Mouse (Mus musculus) liver, postnatal 0 days (tissue): ENCODE measurements around the gene Fbxw21. TPM values are rescaled to one million over a fixed set of nuclear protein-coding genes. Genes with fewer than 3 reads are reported as not detected.

Experiments
- ATAC-seq: fragments of 200-750 bp; cut with Nextera tagmentation; 2 replicates; pipeline ENCODE4 v1.8.0; 2017; ENCODE audit warnings: mild to moderate bottlenecking, moderate library complexity
- DNase-seq: peaks from one replicate; pipeline ENCODE4 v3.0.0-alpha.2; 2016
- H3K27ac ChIP-seq: fragments of 300-500 bp; sonication (generic); 2 replicates; pipeline ENCODE4 v1.5.1; 2014; ENCODE audit warnings: antibody characterized with exemption, moderate library complexity, mild to moderate bottlenecking, low read depth
- H3K27me3 ChIP-seq: fragments of 300-500 bp; sonication (generic); 2 replicates; pipeline ENCODE4 v1.6.1; 2014; ENCODE audit warnings: low read length, control low read depth, mixed read lengths; ENCODE audit not compliant: insufficient read depth
- H3K36me3 ChIP-seq: fragments of 300-500 bp; sonication (generic); replicated peaks from 2 replicates; pipeline ENCODE4 v1.6.1; 2014; ENCODE audit warnings: mild to moderate bottlenecking, control low read depth, low read length, moderate library complexity, mixed read lengths; ENCODE audit not compliant: insufficient read depth
- H3K4me1 ChIP-seq: fragments of 300-500 bp; sonication (generic); 2 replicates; pipeline ENCODE4 v1.6.1; 2014; ENCODE audit warnings: antibody characterized with exemption, mild to moderate bottlenecking, control low read depth; ENCODE audit not compliant: insufficient read depth
- H3K4me2 ChIP-seq: fragments of 300-500 bp; sonication (generic); 2 replicates; pipeline ENCODE4 v1.6.1; 2014; ENCODE audit warnings: low read depth, mild to moderate bottlenecking, low read length, moderate library complexity, mixed read lengths
- H3K4me3 ChIP-seq: fragments of 300-500 bp; sonication (generic); 2 replicates; pipeline ENCODE4 v1.5.1; 2014; ENCODE audit warnings: low read depth, low read length
- H3K9ac ChIP-seq: fragments of 300-500 bp; sonication (generic); replicated peaks from 2 replicates; pipeline ENCODE4 v1.6.1; 2014; ENCODE audit warnings: mild to moderate bottlenecking, moderate library complexity
- H3K9me3 ChIP-seq: fragments of 300-500 bp; sonication (generic); 2 replicates; pipeline ENCODE4 v1.6.1; 2016; ENCODE audit warnings: mild to moderate bottlenecking, control low read depth, low read length, mixed read lengths
- CTCF ChIP-seq: sonication (generic); IDR thresholded peaks from 2 replicates; pipeline ENCODE4 v1.5.1; 2016; ENCODE audit warnings: antibody characterized with exemption, low read depth
- EP300 ChIP-seq: IDR thresholded peaks from 2 replicates; pipeline ENCODE4 v1.6.1; 2016; ENCODE audit warnings: antibody characterized with exemption, low read depth, mild to moderate bottlenecking
- WGBS: fragments of 180-500 bp; shearing (Covaris S2); extraction: QIAGEN DNeasy Blood & Tissue Kit; methylation state at CpG from one replicate; pipeline ENCODE4 v1.1.7; 2014; ENCODE audit not compliant: insufficient replicate concordance; 5-methylcytosine and 5-hydroxymethylcytosine counted together
- polyA plus RNA-seq: library from polyadenylated mRNA; unstranded; fragments of >200 nt; fragmentation: Nextera tagmentation; extraction: Ambion mirVana; gene quantifications from 2 replicates; pipeline ENCODE4 v1.2.1, GENCODE M21; 2015

The Fbxw21 gene
- polyA plus RNA-seq, 1 experiment from 2014 or later = not detected

DNA sequence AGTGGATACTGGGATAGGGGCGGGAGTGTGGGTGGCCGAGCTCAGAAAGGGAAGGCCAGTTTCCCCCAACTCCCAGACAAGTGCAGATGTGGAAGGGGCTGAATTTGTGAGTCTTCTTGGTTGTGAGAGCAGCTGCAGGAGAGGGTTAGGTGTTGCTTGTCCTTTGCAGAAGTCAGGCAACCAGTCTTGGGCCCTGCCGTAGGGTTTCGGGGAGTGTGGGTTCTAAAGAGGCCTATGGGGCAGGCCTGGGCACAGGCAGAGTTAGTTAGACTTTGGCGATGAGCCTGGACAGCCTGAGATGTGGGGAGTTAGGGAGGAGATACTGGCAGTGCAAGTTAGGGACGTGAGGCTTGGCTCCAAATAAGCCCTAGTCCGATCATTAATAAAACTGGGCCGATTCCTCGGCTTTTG lies 65.6 kb downstream of the Fbxw21 start:
- Histone ChIP-seq H3K4me2 (peak overlapping the region; percentile 81), H3K4me3 (peak overlapping the region; percentile 62), H3K27me3 (peaks cover 31% of the 10 kb centered on the region), H3K27ac (peak overlapping the region; percentile 91), H3K9me3 (no peaks in the 10 kb centered on the region), H3K9ac (peak overlapping the region; percentile 74), H3K36me3 (peaks cover 7% of the 10 kb centered on the region; the same call in 1 of the 2 replicates), H3K4me1 (peaks cover 25% of the 10 kb centered on the region)
- no peak for ATAC-seq
- DNase-seq = no peak
- TF ChIP-seq CTCF = no peak
- TF ChIP-seq EP300 = no peak
- WGBS = 66% methylated on average over 9 of the region's 9 CpGs

GRCm38 (mm10) chr9:109095137-109095982 lies 66.5 kb downstream of the Fbxw21 start, which contains the start of gene Plxnb1:
Gene Plxnb1, plus strand, starts transcription at chr9:109095389.
- peaks cover 25% of the 10 kb centered on the region for H3K4me1 ChIP-seq
- peak within 1 kb of the TSS; percentile 81 for H3K4me2 ChIP-seq
- no peak for TF ChIP-seq CTCF
- TF ChIP-seq EP300 = no peak
- H3K27me3 ChIP-seq = peaks cover 31% of the 10 kb centered on the region
- DNase-seq (peak; percentile 70), ATAC-seq (peak; percentile 53)
- H3K4me3 ChIP-seq = peak within 1 kb of the TSS; percentile 62
- H3K27ac ChIP-seq = peak within 1 kb of the TSS; percentile 91
- under 1% methylated on average over 85 of the region's 102 CpGs for WGBS
- H3K36me3 ChIP-seq = peaks cover 7% of the 10 kb centered on the region; the same call in 1 of the 2 replicates
- H3K9ac ChIP-seq = peak within 1 kb of the TSS; percentile 74
- H3K9me3 ChIP-seq = no peaks in the 10 kb centered on the region

- peak; percentile 79 for DNase-seq
- peak overlapping the region; percentile 91 for H3K27ac ChIP-seq
Measured at GRCm38 (mm10) chr9:109094553-109095136, 67.2 kb downstream of the Fbxw21 start.

GRCm38 (mm10) chr9:109093786-109094552 lies 67.9 kb downstream of the Fbxw21 start:
- Histone ChIP-seq H3K4me1 (peaks cover 27% of the 10 kb centered on the region), H3K4me2 (peak overlapping the region; percentile 81), H3K36me3 (peaks cover 8% of the 10 kb centered on the region; the same call in 1 of the 2 replicates), H3K27me3 (peaks cover 31% of the 10 kb centered on the region), H3K9me3 (no peaks in the 10 kb centered on the region), H3K27ac (peak overlapping the region; percentile 91), H3K4me3 (peak overlapping the region; percentile 62), H3K9ac (peak overlapping the region; percentile 48)
- no peak for TF ChIP-seq EP300
- no peak for TF ChIP-seq CTCF
- 37% methylated on average over 11 of the region's 11 CpGs for WGBS
- no peak for DNase-seq
- ATAC-seq = peak; percentile 11

More at GRCm38 (mm10) chr9:109094553-109095136, 67.2 kb downstream of the Fbxw21 start:
- peak overlapping the region; percentile 81 for H3K4me2 ChIP-seq
- no peaks in the 10 kb centered on the region for H3K9me3 ChIP-seq
- peaks cover 31% of the 10 kb centered on the region for H3K27me3 ChIP-seq
- WGBS = 7% methylated on average over 17 of the region's 21 CpGs
- peak; percentile 79 for ATAC-seq
- TF ChIP-seq EP300 (peak; percentile 37; the same call in 1 of the 2 replicates), CTCF (no peak)
- H3K36me3 ChIP-seq = peaks cover 8% of the 10 kb centered on the region; the same call in 1 of the 2 replicates
- H3K4me3 ChIP-seq = peak overlapping the region; percentile 62
- H3K4me1 ChIP-seq = peaks cover 28% of the 10 kb centered on the region
- H3K9ac ChIP-seq = peak overlapping the region; percentile 74

GRCm38 (mm10) chr9:109092799-109093198 lies 69.0 kb downstream of the Fbxw21 start:
- peak; percentile 47 for DNase-seq
- Histone ChIP-seq H3K27me3 (peaks cover 31% of the 10 kb centered on the region), H3K9ac (no peak overlapping the region), H3K27ac (peak overlapping the region; percentile 72), H3K4me2 (0 out of 2 replicates have a peak overlapping the region, but pooled peaks have one; percentile 13), H3K9me3 (no peaks in the 10 kb centered on the region), H3K4me3 (no peak overlapping the region), H3K36me3 (peaks cover 8% of the 10 kb centered on the region; the same call in 1 of the 2 replicates), H3K4me1 (peaks cover 20% of the 10 kb centered on the region)
- 64% methylated on average over 6 of the region's 6 CpGs for WGBS
- TF ChIP-seq CTCF = 0 out of 2 replicates have a peak, but pooled peaks have one; percentile 2
- no peak for TF ChIP-seq EP300
- peak; percentile 28 for ATAC-seq
